Mouse (Mus musculus) limb, embryonic 10.5 days (tissue): Measurements from ENCODE around the gene Cyp4a12a. TPM values are rescaled to one million over a fixed set of nuclear protein-coding genes. Genes with fewer than 3 reads are reported as not detected.
"Not testable (repeated sequence)": the region's sequence is repeated elsewhere in the genome, so short reads cannot be mapped to it uniquely, and the experiment has no call there.

Source experiments
- DNase-seq: peaks from one replicate; pipeline ENCODE4 v3.0.0-alpha.2; 2017; ENCODE audit warnings: low spot score
- H3K27ac ChIP-seq: fragments of 300-500 bp; sonication (generic); 2 replicates; pipeline ENCODE4 v1.5.1; 2016; ENCODE audit warnings: mild to moderate bottlenecking
- H3K27me3 ChIP-seq: fragments of 300-500 bp; sonication (generic); 2 replicates; pipeline ENCODE4 v1.6.1; 2016; ENCODE audit warnings: low read depth, mild to moderate bottlenecking; ENCODE audit not compliant: poor library complexity, severe bottlenecking
- H3K36me3 ChIP-seq: fragments of 300-500 bp; sonication (generic); 2 replicates; pipeline ENCODE4 v1.6.1; 2016; ENCODE audit warnings: mild to moderate bottlenecking, moderate library complexity
- H3K4me1 ChIP-seq: fragments of 300-500 bp; sonication (generic); 2 replicates; pipeline ENCODE4 v1.6.1; 2016
- H3K4me3 ChIP-seq: fragments of 300-500 bp; sonication (generic); 2 replicates; pipeline ENCODE4 v1.5.1; 2016; ENCODE audit warnings: mild to moderate bottlenecking, moderate library complexity
- H3K9me3 ChIP-seq: fragments of 300-500 bp; sonication (generic); replicated peaks from 2 replicates; pipeline ENCODE4 v1.6.1; 2016; ENCODE audit warnings: mild to moderate bottlenecking
- WGBS: fragments of 180-500 bp; shearing (Covaris S2); methylation state at CpG from one replicate; pipeline ENCODE4 v1.1.7; 2016; 5-methylcytosine and 5-hydroxymethylcytosine counted together
- polyA plus RNA-seq: library from polyadenylated mRNA; unstranded; fragments of >200 nt; fragmentation: Nextera tagmentation; extraction: Ambion mirVana; gene quantifications from 2 replicates; pipeline ENCODE4 v1.2.1, GENCODE M21; 2016

The Cyp4a12a gene
- polyA plus RNA-seq = not detected in 2 replicates

GRCm38 (mm10) chr4:115298746-115299145 is at the start of gene Cyp4a12a:
Gene Cyp4a12a (plus strand): TSS chr4:115299046.
- H3K27ac ChIP-seq, H3K9me3 ChIP-seq, H3K4me3 ChIP-seq, H3K36me3 ChIP-seq, H3K4me1 ChIP-seq, H3K27me3 ChIP-seq, DNase-seq: not testable (repeated sequence)

- not testable (repeated sequence) for H3K4me1 ChIP-seq, H3K27ac ChIP-seq, H3K9me3 ChIP-seq, H3K4me3 ChIP-seq, DNase-seq, H3K27me3 ChIP-seq, H3K36me3 ChIP-seq
- WGBS = 84% methylated on average over 3 of the region's 4 CpGs
These were observed 33.9 kb upstream of the Cyp4a12a start for GRCm38 (mm10) chr4:115264687-115265569.

- not testable (repeated sequence) for H3K27me3 ChIP-seq, H3K4me3 ChIP-seq, H3K9me3 ChIP-seq, DNase-seq, H3K27ac ChIP-seq, H3K4me1 ChIP-seq, H3K36me3 ChIP-seq
- 97% methylated on average over 2 of the region's 3 CpGs for WGBS
These were observed 20.4 kb upstream of the Cyp4a12a start for GRCm38 (mm10) chr4:115278215-115278982.

GRCm38 (mm10) chr4:115280342-115280741 is 18.5 kb upstream of the Cyp4a12a start:
- no peak overlapping the region for H3K27ac ChIP-seq

GRCm38 (mm10) chr4:115280779-115281178 is 18.1 kb upstream of the Cyp4a12a start:
- H3K27me3 ChIP-seq, H3K36me3 ChIP-seq, H3K9me3 ChIP-seq, H3K4me1 ChIP-seq, DNase-seq: not testable (repeated sequence)
- Histone ChIP-seq H3K4me3 (peak overlapping the region; percentile 55), H3K27ac (peak overlapping the region; percentile 86)
- 24% methylated on average over 10 of the region's 10 CpGs for WGBS

More at GRCm38 (mm10) chr4:115280342-115280741, 18.5 kb upstream of the Cyp4a12a start:
- H3K4me1 ChIP-seq = 0 out of 2 replicates have a peak, but pooled peaks cover 4% of the 10 kb centered on the region
- H3K4me3 ChIP-seq = peak overlapping the region; percentile 55
- DNase-seq = no peak
- no peaks in the 10 kb centered on the region for H3K36me3 ChIP-seq
- H3K9me3 ChIP-seq = no peaks in the 10 kb centered on the region
- no peaks in the 10 kb centered on the region for H3K27me3 ChIP-seq

- Histone ChIP-seq H3K4me3 (peak overlapping the region; percentile 55), H3K27ac (peak overlapping the region; percentile 86)
- 18% methylated on average over 23 of the region's 23 CpGs for WGBS
- not testable (repeated sequence) for H3K4me1 ChIP-seq, H3K27me3 ChIP-seq, H3K36me3 ChIP-seq, H3K9me3 ChIP-seq, DNase-seq
These were observed 17.5 kb upstream of the Cyp4a12a start for GRCm38 (mm10) chr4:115281231-115281767.

GRCm38 (mm10) chr4:115325722-115326121 is 26.9 kb downstream of the Cyp4a12a start:
- H3K27ac ChIP-seq, H3K4me1 ChIP-seq, H3K36me3 ChIP-seq, H3K27me3 ChIP-seq, DNase-seq, H3K9me3 ChIP-seq, H3K4me3 ChIP-seq: not testable (repeated sequence)

GRCm38 (mm10) chr4:115365624-115366023 is 66.8 kb downstream of the Cyp4a12a start:
- H3K4me1 ChIP-seq, DNase-seq, H3K27me3 ChIP-seq, H3K27ac ChIP-seq, H3K4me3 ChIP-seq, H3K36me3 ChIP-seq, H3K9me3 ChIP-seq: not testable (repeated sequence)
- WGBS = 90% methylated on average over 3 of the region's 3 CpGs

- not testable (repeated sequence) for H3K4me3 ChIP-seq, H3K27ac ChIP-seq, DNase-seq, H3K36me3 ChIP-seq, H3K4me1 ChIP-seq, H3K27me3 ChIP-seq, H3K9me3 ChIP-seq
These were observed 69.2 kb downstream of the Cyp4a12a start for GRCm38 (mm10) chr4:115368067-115368466.

Other genes with a start within 250 kb of the Cyp4a12a start
- 1.7 TPM in 2 replicates for gene Tal1, start 242.6 kb upstream of the Cyp4a12a start, polyA plus RNA-seq
- 6.8 and 9.0 TPM in 2 replicates for gene Pdzk1ip1, start 210.3 kb upstream of the Cyp4a12a start, polyA plus RNA-seq
- gene Cyp4x1, start 164.8 kb upstream of the Cyp4a12a start, polyA plus RNA-seq = 0.04 and 0.06 TPM in 2 replicates
- not detected in 2 replicates for gene Cyp4a29, start 57.0 kb upstream of the Cyp4a12a start, polyA plus RNA-seq
- gene Cyp4a12b, start 112.6 kb downstream of the Cyp4a12a start, polyA plus RNA-seq = not detected in 2 replicates
- gene Cyp4a30b, start 153.6 kb downstream of the Cyp4a12a start, polyA plus RNA-seq = not detected in 2 replicates
- not detected in 2 replicates for gene Cyp4a14, start 197.1 kb downstream of the Cyp4a12a start, polyA plus RNA-seq
- not detected in 2 replicates for gene Cyp4a10, start 219.2 kb downstream of the Cyp4a12a start, polyA plus RNA-seq